Mouse (Mus musculus): Measurements from ENCODE around the gene Pin1rt1.

Gene Pin1rt1

GRCm38 (mm10) chr2:104711585-104712485 lies 4.3 kb downstream of the Pin1rt1 start, which contains the start of gene Tcp11l1:
Tcp11l1 (minus strand) TSS chr2:104712169.
- no peak for DNase-seq (ENCODE audit: low spot score)

- no peak for DNase-seq (ENCODE audit: low spot score)
Observed at GRCm38 (mm10) chr2:104710670-104711370, 5.4 kb downstream of the Pin1rt1 start.

DNA sequence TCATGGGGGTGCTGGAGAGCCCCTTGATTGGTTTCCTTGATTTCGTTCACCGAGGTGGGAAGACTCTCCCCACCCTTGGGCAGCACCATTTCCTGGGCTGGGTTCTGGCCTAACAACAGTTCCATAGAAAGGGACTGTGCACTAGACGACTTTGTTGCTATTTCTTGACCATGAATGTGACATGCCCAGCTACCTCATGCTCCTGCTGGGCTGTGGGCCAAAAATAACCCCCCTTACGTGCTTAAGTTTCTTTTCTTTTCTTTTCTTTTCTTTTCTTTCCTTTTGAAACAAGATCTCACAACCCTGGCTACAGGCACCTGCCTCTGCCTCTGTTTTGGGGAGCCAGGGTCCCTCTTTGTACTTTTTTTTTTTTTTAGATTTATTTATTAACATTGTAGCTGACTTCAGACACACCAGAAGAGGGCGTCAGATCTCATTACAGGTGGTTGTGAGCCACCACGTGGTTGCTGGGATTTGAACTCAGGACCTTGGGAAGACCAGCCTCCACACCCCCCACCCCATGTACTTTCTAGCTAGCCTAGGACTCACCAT lies 6.3 kb downstream of the Pin1rt1 start:
- DNase-seq (ENCODE audit: low spot score) = no peak

- no peak for DNase-seq (ENCODE audit: low spot score)
Observed at GRCm38 (mm10) chr2:104704355-104704754, 11.8 kb downstream of the Pin1rt1 start.

GRCm38 (mm10) chr2:104703158-104703557 lies 13.0 kb downstream of the Pin1rt1 start:
- DNase-seq (ENCODE audit: low spot score) = no peak

DNA sequence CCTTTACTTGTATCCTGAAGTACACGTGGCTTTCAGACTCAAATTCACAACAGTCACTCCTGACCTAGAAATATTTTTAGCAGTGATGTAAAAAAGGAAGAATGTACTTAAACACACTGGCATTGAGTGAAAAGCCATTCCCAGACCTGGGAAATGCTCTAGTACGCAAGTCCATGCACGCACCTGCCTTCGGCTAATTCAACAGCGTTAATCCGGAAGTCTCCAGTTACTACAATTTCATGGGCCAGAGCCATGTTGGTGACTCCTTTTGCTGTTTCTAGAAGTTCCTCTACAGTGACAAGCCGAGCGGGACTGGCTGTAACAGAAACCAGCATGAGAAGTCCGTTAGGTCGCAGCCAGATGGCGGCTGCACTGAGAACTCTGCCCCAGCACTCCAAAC lies 16.5 kb downstream of the Pin1rt1 start:
- no peak for DNase-seq (ENCODE audit: low spot score)

- no peak for DNase-seq (ENCODE audit: low spot score)
Observed at GRCm38 (mm10) chr2:104692551-104692950, 23.6 kb downstream of the Pin1rt1 start.

GRCm38 (mm10) chr2:104690720-104691119 lies 25.5 kb downstream of the Pin1rt1 start:
- DNase-seq (ENCODE audit: low spot score) = no peak

GRCm38 (mm10) chr2:104688724-104689123 lies 27.5 kb downstream of the Pin1rt1 start:
- no peak for DNase-seq (ENCODE audit: low spot score)

- no peak for DNase-seq (ENCODE audit: low spot score)
Observed at GRCm38 (mm10) chr2:104688321-104688720, 27.9 kb downstream of the Pin1rt1 start.

GRCm38 (mm10) chr2:104687261-104687660 lies 28.9 kb downstream of the Pin1rt1 start:
- no peak for DNase-seq (ENCODE audit: low spot score)

- peak; percentile 66 for DNase-seq (ENCODE audit: low spot score)
Observed at GRCm38 (mm10) chr2:104685418-104685817, 30.8 kb downstream of the Pin1rt1 start.

DNA sequence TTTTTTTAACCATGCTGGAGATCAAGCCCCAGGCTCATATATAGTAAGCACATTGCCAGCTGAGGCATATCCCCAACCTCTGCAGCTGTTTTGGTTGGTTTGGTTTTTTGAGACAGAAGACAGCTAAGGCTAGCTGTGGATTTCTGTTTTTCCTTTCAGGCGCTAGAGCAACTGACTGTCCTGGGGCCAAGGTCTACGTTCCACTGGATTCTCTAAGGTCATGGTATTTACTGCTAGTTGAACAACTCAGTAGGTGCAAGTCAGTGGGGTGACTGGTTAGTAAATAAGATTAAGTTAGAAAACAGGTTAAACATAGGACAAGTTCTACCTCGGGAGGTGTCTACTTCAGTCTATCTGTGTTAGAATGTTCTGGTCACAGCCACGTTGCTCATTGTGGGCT lies 31.4 kb downstream of the Pin1rt1 start:
- DNase-seq (ENCODE audit: low spot score) = no peak

- DNase-seq (ENCODE audit: low spot score) = no peak
Observed at GRCm38 (mm10) chr2:104677326-104677725, 38.9 kb downstream of the Pin1rt1 start.

DNA sequence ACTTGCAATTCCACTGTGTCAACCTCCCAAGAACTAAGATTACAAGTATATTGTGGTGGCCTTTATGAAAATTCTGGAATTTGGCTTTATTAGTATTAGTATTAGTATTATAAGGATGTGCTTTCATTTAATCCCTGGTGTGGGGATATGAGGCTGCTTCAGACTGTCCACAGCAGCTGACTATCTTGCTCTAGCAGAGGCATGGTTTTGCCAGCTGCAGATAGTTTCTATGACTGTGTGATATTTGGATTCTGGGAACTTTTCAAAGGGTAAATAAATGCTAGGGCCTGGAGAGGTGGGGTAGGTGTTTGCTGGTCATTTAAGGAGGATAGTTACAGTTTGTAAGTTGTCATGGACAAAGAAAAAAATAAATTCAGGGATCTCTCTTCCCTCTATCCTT lies 44.5 kb downstream of the Pin1rt1 start:
- DNase-seq (ENCODE audit: low spot score) = no peak

GRCm38 (mm10) chr2:104669122-104669804 lies 46.9 kb downstream of the Pin1rt1 start:
- DNase-seq (ENCODE audit: low spot score) = no peak

All from c-Kit-positive CD71-positive TER-119-positive erythroid progenitor cells, embryonic 14.5 days (primary cell).